Mouse (Mus musculus) left cerebral cortex, postnatal 4 days (tissue): ENCODE data around the gene Gm28042. TPM values are rescaled to one million over a fixed set of nuclear protein-coding genes. Genes with fewer than 3 reads are reported as not detected.
A peak's percentile ranks its signal among the peaks of the same experiment; 100 is the strongest.

ENCODE experiments used
- DNase-seq: peaks from one replicate; pipeline ENCODE4 v3.0.0-alpha.2; 2022
- intact Hi-C: fragments of 180-260 bp; cut with DNase I; formaldehyde crosslinking; loops from one replicate; pipeline ENCODE4 v1.15.1; 2025
- total RNA-seq, 2 experiments: library from RNA; stranded (reverse); gene quantifications; 2 replicates each; pipeline ENCODE4 v1.2.3; 2021

Gene Gm28042
- total RNA-seq, 2 experiments from 2014 or later: 3.7 to 5.4 TPM

GRCm38 (mm10) chr2:120054771-120055552 lies 27.7 kb downstream of the Gm28042 start:
- intact Hi-C loops: no loop called here
- DNase-seq: no peak

- intact Hi-C loops: no loop called here
- no peak for DNase-seq
Measured at GRCm38 (mm10) chr2:120055923-120056322, 28.6 kb downstream of the Gm28042 start.

- intact Hi-C loops: no loop called here
- DNase-seq: no peak
Measured at GRCm38 (mm10) chr2:120058818-120059217, 31.5 kb downstream of the Gm28042 start.

- intact Hi-C loops: no loop called here
- DNase-seq: no peak
Measured at GRCm38 (mm10) chr2:120059466-120059865, 32.2 kb downstream of the Gm28042 start.

- DNase-seq: no peak
- intact Hi-C loops: no loop called here
Measured at GRCm38 (mm10) chr2:120060190-120060589, 32.9 kb downstream of the Gm28042 start.

- intact Hi-C loops: no loop called here
- no peak for DNase-seq
Measured at GRCm38 (mm10) chr2:120060651-120061050, 33.4 kb downstream of the Gm28042 start.

- intact Hi-C loops: no loop called here
Measured at GRCm38 (mm10) chr2:120062248-120062647, 35.0 kb downstream of the Gm28042 start.

GRCm38 (mm10) chr2:120064639-120065038 lies 37.3 kb downstream of the Gm28042 start:
- no peak for DNase-seq
- intact Hi-C loops: no loop called here

More at GRCm38 (mm10) chr2:120062248-120062647, 35.0 kb downstream of the Gm28042 start:
- no peak for DNase-seq

- no peak for DNase-seq
- intact Hi-C loops: no loop called here
Measured at GRCm38 (mm10) chr2:120065243-120065642, 38.0 kb downstream of the Gm28042 start.

GRCm38 (mm10) chr2:120066224-120066623 lies 38.9 kb downstream of the Gm28042 start:
- DNase-seq: peak; percentile 40
- intact Hi-C loops: no loop called here

- intact Hi-C loops: no loop called here
- DNase-seq: peak; percentile 37
Measured at GRCm38 (mm10) chr2:120068555-120069465, 41.5 kb downstream of the Gm28042 start.

GRCm38 (mm10) chr2:120069466-120069990 lies 42.2 kb downstream of the Gm28042 start:
- intact Hi-C loops: no loop called here
- DNase-seq: no peak

- DNase-seq: peak; percentile 41
- intact Hi-C loops: no loop called here
Measured at GRCm38 (mm10) chr2:120074096-120074495, 46.8 kb downstream of the Gm28042 start.

GRCm38 (mm10) chr2:120076076-120076705 lies 48.9 kb downstream of the Gm28042 start:
- intact Hi-C loops: no loop called here
- DNase-seq: peak; percentile 51

GRCm38 (mm10) chr2:120082416-120082815 lies 55.1 kb downstream of the Gm28042 start:
- intact Hi-C loops: no loop called here
- no peak for DNase-seq

GRCm38 (mm10) chr2:120084593-120085361 lies 57.5 kb downstream of the Gm28042 start:
- DNase-seq: no peak
- intact Hi-C loops: loop anchor here (5.0 kb wide), 1 partner anchor 83 kb away; no protein-coding TSS in a partner anchor

GRCm38 (mm10) chr2:120086038-120086437 lies 58.7 kb downstream of the Gm28042 start:
- no peak for DNase-seq
- intact Hi-C loops: loop anchor here (5.0 kb wide), 1 partner anchor 81 kb away; no protein-coding TSS in a partner anchor

- intact Hi-C loops: loop anchor here (5.0 kb wide), 1 partner anchor 80 kb away; no protein-coding TSS in a partner anchor
- no peak for DNase-seq
Measured at GRCm38 (mm10) chr2:120087391-120087790, 60.1 kb downstream of the Gm28042 start.

- intact Hi-C loops: loop anchor here (5.0 kb wide), 1 partner anchor 79 kb away; no protein-coding TSS in a partner anchor
Measured at GRCm38 (mm10) chr2:120087897-120088296, 60.6 kb downstream of the Gm28042 start.

GRCm38 (mm10) chr2:120090979-120091378 lies 63.7 kb downstream of the Gm28042 start:
- intact Hi-C loops: no loop called here
- no peak for DNase-seq

More at GRCm38 (mm10) chr2:120087897-120088296, 60.6 kb downstream of the Gm28042 start:
- no peak for DNase-seq
